Mouse (Mus musculus): ENCODE results near the gene Fam160b1. TPM values are rescaled to one million over a fixed set of nuclear protein-coding genes. Genes with fewer than 3 reads are reported as not detected.

Gene Fam160b1
- total RNA-seq, 2 experiments from 2014 or later: 12.7 to 23.0 TPM

GRCm38 (mm10) chr19:57340900-57341742 lies 19.4 kb upstream of the Fam160b1 start:
- no peak for ATAC-seq (replicated peaks; ENCODE audit: poor library complexity)

- ATAC-seq (replicated peaks; ENCODE audit: poor library complexity): peak; percentile 70
Observed at GRCm38 (mm10) chr19:57343860-57344259, 16.6 kb upstream of the Fam160b1 start.

DNA sequence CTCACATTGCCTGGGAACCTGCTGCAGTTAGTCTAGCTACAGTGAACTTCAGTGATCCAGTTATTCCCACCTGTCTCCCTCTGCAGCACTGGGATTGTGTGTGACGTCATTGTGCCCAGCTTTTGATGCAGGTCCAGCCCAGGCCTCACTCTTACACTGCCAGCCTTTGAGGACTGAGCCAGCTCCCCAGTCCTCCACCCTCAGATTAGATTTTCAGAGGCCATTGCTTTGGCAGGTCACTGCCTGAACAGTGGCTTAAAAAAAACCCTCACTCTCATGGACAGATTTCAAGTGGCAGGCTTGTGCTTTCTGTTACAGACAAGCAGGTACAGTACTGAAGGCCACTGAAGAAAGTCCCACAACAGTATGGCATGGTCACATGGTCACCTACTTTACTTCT lies 15.8 kb upstream of the Fam160b1 start:
- ATAC-seq (replicated peaks; ENCODE audit: poor library complexity): no peak

DNA sequence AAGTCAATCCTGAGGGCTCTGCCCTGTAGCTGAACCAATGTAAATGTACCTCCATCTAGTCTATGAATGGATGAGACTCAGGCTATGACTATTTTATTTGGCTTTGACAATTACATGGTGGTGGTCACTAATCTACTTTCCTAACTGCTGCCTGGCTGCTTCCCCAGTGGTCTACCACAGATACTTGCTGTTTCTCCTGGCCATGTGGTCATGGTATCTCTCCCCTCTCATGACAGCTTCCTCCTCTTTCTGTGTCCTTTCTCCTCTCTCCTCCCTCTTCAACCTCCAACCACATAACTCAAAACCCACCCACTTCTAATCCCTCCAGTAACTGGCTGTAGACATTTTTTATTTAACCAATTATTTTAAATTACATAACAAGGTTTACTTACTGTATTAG lies 11.4 kb upstream of the Fam160b1 start:
- ATAC-seq (replicated peaks; ENCODE audit: poor library complexity): peak; percentile 65

DNA sequence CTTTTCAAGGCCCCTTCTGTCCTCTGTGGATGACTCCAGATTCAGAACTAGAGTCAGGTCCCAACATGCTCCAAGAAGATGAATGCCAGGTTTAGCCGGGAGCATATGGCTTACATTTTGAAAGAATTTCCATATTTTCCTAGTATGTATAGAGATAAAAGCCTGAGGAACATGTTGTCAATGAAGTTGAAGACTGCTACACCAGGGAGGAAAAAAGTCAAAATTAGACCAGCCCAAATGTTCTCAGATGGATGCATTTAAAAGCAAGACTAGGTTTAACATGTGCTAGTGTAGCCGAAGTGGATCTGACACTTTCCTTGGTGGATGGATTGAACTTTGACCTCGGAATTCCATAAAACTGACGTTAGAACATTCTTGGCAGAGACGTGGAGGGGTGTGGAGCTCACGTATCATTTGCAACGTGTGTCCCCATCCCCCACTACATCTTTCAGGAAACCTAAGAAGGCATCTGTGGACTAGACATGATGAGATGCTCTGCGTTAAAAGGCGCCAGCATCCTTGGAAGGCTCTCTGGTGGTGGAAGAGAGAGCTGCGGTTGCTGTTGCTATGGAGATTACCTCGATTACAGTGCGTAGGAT lies 8.0 kb upstream of the Fam160b1 start:
- no peak for ATAC-seq (replicated peaks; ENCODE audit: poor library complexity)

GRCm38 (mm10) chr19:57353228-57353627 lies 7.3 kb upstream of the Fam160b1 start:
- no peak for ATAC-seq (replicated peaks; ENCODE audit: poor library complexity)

DNA sequence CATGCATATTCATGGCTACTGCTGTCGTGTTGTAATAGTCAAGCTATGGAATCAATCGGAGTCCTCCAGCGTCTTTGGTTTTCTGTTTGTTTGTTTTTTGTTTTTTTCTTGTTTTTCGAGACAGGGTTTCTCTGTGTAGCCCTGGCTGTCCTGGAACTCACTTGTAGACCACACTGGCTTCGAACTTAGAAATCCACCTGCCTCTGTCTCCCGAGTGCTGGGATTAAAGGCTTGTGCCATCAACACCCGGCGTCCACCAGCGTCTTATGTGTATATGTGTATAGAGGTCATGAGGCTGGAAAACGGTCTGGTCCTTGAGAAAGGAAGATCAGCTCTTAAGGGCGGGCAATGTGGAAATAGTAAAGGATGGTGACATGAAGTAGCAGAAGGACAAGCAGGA lies 6.4 kb upstream of the Fam160b1 start:
- ATAC-seq (replicated peaks; ENCODE audit: poor library complexity): no peak

DNA sequence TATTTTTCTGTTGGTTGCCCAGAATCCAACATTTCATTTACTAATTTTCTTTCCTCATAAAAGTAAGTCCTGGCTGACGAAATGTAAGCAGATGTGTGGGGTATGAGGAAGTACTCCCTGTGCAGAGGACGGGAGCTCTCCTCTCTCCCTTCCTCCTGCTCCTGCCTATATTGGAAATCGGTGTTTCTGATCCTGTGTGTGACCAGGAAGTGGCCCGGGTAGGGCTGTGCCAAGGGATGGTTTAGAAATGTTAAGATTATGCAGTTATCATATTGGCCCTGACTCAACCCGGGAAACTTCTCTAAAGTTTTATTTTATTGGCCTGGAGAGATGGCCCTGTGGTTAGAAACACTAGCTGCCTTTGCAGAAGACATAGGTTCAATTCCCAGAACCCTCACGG lies 5.8 kb upstream of the Fam160b1 start:
- peak; percentile 27; the same call in 1 of the 2 replicates for ATAC-seq (replicated peaks; ENCODE audit: poor library complexity)

DNA sequence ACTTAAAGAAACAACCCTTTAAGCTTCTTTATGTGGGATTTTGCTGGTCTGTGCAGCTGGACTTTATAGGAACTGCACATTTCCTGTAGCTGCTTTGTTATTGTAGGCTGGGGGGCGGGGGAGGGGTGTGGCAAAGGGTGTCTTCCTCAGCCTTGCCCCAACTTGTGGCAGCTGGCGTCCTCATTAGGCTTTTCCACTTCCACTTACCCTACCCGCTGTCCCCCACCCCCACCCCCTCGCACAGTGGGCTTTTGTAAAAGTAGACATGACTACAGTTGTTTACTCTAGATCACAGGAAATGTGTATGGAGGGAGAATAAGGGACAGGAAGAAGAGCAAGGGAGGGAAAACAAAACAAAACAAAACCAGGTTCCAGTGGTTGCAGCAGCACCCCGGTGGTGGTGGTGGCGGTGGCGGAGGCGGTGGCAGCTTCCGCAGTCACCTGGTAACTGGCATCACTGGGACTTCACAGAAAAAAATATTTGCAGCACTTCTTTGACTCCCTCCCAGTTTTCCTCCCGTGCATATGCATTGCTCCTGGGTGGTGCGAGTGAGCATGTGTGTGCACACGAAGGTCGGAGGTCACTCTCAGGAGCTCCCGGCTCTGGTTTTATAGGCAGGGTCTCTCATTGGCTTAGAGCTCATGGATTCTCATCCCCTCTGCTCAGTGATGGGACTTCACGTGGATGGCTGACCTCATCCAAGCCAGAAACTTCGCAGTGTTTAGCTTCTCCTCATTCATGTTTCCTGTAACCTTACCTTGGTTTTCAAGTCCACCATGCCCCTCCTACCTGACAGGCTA lies 4.8 kb upstream of the Fam160b1 start:
- peak; percentile 36 for ATAC-seq (replicated peaks; ENCODE audit: poor library complexity)

DNA sequence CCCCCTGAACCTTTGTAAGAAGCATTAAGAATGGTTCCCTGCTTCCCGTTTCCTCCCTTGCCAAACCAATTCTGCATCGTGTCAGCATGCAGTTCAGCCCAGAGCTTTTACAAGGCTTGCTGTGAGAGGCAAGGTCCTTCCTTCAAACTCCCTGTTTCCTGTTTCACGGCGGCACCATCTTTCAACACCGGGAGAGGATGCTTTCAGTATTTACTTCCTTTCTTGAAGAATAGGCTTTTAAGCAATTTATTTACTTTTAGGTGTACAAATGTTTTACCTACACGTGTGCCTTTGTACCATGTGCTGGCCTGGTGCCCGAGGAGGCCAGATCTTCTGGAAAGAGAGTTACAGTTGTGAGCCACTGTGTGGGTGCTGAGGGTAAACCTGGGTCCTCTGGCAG lies 4.2 kb upstream of the Fam160b1 start:
- no peak for ATAC-seq (replicated peaks; ENCODE audit: poor library complexity)

- no peak for ATAC-seq (replicated peaks; ENCODE audit: poor library complexity)
Observed at GRCm38 (mm10) chr19:57357244-57357643, 3.2 kb upstream of the Fam160b1 start.

DNA sequence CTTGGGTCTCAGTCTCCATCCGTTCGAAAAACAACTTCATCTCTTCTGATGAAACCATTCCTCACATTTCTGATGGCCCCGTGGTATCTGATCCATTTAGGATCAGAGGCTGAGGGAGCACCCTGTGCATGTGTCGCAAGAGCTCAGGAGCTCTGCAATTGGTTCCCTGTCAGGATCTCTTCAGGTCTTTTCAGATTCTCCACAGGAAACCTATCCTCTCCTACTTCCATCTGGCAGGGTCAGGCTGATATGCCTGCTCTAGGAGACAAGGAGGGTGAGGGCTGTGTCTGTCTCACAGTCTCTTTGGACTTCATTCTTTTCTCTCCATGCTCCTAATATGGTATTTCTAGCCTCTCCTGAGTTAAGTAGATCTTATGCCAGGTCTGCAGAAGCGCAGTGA lies 2.7 kb upstream of the Fam160b1 start:
- ATAC-seq (replicated peaks; ENCODE audit: poor library complexity): no peak

DNA sequence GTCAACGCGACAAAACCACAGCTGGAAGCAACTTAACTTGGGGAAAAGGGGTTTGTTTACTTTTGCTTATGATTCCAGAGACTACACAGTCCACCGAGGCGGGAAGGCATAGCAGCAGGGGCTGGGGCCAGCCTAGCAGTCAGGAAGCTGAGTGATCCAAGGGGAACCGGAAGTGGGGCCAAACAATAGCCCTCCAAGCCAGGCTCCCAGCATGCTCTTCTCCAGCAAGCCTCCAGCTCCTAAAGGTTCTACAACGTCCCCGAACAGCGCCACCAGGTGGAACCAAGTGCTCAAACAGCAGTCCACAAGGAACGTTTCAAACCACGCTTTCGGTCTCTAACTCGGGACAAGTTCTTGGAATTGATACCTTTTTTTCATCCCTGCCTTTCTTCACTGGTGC lies 2.2 kb upstream of the Fam160b1 start:
- ATAC-seq (replicated peaks; ENCODE audit: poor library complexity): peak; percentile 59

- ATAC-seq (replicated peaks; ENCODE audit: poor library complexity): no peak
Observed at GRCm38 (mm10) chr19:57358836-57359598, 1.5 kb upstream of the Fam160b1 start.

DNA sequence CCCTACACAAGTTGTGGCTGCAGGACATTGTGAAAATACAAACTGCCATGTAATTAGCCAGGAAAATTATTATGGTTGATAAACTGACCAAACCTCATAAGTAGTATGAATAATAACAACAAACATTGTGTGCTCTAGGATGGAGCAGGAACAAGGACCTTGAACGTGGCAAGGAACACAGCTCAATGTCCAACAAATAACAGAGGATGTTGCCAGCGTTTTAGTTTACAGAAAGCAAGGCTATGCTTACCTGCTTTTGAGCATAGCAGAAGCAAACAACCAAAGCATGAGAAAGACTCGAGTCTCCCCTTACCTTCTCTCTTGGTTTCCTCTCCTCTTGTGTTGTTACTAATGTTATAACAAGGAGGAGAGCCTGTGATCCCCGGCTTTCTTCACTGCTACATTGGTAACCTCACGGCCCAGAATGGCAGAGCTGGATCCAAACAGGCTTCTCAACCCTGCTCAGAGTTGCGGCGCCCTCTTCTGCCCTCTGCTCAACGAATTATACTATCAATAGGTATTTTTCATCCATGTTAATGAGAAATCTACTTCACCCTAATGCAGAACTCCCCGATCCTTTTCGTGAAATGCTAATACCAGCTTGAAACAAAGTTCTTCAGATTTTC lies 666 bp upstream of the Fam160b1 start:
- no peak for ATAC-seq (replicated peaks; ENCODE audit: poor library complexity)

GRCm38 (mm10) chr19:57361131-57361938 lies 855 bp downstream of the Fam160b1 start:
- 0 out of 2 replicates have a peak, but pooled peaks have one; percentile 4 for ATAC-seq (replicated peaks; ENCODE audit: poor library complexity)

DNA sequence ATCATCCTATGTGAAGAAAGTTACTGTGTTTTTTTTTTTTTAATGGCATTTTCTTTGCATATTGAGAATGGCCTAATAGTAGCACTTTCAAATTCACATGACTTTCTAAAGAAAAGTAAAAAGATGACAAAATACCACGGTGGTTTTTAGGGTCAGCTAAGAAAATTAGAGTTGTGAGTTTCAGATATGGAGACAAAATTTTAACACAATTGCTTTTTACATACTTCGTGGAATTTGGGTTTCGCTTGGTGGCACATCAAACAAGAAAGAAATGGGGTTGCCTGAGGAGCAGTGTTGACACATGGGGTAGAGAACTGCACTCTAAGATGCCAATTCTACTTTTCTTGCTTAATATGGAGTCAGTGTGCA lies 1.4 kb downstream of the Fam160b1 start:
- no peak for ATAC-seq (replicated peaks; ENCODE audit: poor library complexity)

DNA sequence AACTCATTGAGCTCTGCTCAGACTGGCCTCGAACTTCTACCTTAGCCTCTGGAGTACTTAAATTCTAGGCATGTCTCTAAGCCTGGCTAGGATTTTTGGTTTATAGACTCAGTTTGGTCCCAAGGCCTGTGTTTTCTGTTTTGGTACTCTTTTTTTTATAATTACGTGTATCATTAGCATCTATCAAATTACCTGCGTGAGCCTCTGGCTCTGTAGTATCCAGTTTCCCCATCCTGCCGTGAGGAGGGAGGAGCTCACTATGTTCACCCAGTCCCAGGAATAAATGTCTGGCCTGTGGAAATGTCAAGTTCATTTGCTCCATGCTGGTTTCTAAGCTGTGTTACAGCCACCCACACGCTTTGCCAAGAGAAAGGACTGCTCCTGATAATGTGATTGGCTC lies 2.1 kb downstream of the Fam160b1 start:
- ATAC-seq (replicated peaks; ENCODE audit: poor library complexity): no peak

DNA sequence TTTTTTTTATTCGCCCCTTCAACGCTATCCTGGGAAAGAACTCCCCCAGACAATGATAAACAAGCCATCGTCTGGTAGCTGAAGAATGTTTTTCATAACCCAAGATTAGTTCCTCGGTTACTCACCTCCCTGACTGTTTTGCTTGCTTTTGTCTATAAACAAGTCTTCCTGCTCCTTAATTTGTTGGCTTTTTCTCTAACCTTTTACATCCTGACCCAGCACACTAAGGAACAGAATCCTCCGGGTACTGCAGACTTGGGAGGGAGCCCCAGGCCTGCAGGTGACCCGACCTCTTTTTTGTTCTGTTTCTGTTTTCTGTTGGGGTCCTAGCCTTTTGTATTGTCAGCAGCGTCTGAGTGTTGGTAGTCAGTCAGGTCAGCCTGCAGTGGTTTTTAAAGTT lies 2.6 kb downstream of the Fam160b1 start:
- ATAC-seq (replicated peaks; ENCODE audit: poor library complexity): no peak

GRCm38 (mm10) chr19:57363538-57363937 lies 3.1 kb downstream of the Fam160b1 start:
- no peak for ATAC-seq (replicated peaks; ENCODE audit: poor library complexity)

All from megakaryocyte progenitor cell, adult 5-6 weeks (primary cell).